Mouse (Mus musculus): Measurements from ENCODE around the gene Nrcam. TPM values are rescaled to one million over a fixed set of nuclear protein-coding genes. Genes with fewer than 3 reads are reported as not detected.

The Nrcam gene
- polyA plus RNA-seq, 1 experiment from 2014 or later, result 102 TPM

GRCm38 (mm10) chr12:44371076-44371710, 42.5 kb downstream of the Nrcam start:
- no peaks in the 10 kb centered on the region for H3K9me3 ChIP-seq (replicated peaks)
- 30% methylated on average over 3 of the region's 3 CpGs for WGBS
- H3K4me1 ChIP-seq, result peaks cover 20% of the 10 kb centered on the region
- no peaks in the 10 kb centered on the region for H3K27me3 ChIP-seq (replicated peaks)
- H3K4me3 ChIP-seq (replicated peaks), result no peak overlapping the region
- no peak overlapping the region for H3K9ac ChIP-seq (replicated peaks)
- no peak overlapping the region for H3K4me2 ChIP-seq
- peak; percentile 60; the same call in 1 of the 2 replicates for ATAC-seq (ENCODE audit: low FRiP score)
- H3K27ac ChIP-seq (replicated peaks), result no peak overlapping the region; the same call in 1 of the 2 replicates
- H3K36me3 ChIP-seq, result no peaks in the 10 kb centered on the region

DNA sequence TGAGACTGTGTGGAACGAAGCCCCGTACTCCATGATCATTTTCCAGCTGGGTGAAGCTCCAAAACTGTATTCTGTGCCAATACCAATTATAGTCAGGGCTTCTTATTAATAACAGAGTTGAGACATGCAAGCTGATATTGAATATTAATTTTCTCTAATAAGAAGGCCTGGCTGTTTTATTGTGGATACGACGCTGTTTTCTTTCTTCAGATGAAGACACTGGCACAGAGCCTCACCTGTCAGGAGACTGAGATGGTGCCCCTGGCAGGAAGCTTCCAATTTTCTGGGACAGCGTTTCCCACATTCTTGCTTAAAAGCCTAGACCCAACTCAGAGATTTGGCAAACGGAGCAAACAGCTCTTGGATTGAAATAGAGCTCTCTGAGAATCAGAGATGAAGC, 47.3 kb downstream of the Nrcam start:
- ATAC-seq (ENCODE audit: low FRiP score), result no peak
- WGBS, result 63% methylated on average over 6 of the region's 6 CpGs
- no peak overlapping the region for H3K27ac ChIP-seq (replicated peaks)
- H3K4me2 ChIP-seq, result no peak overlapping the region
- H3K9ac ChIP-seq (replicated peaks), result no peak overlapping the region
- H3K4me3 ChIP-seq (replicated peaks), result no peak overlapping the region
- H3K4me1 ChIP-seq, result peaks cover 15% of the 10 kb centered on the region
- H3K9me3 ChIP-seq (replicated peaks), result no peaks in the 10 kb centered on the region
- no peaks in the 10 kb centered on the region for H3K27me3 ChIP-seq (replicated peaks)
- no peaks in the 10 kb centered on the region for H3K36me3 ChIP-seq

DNA sequence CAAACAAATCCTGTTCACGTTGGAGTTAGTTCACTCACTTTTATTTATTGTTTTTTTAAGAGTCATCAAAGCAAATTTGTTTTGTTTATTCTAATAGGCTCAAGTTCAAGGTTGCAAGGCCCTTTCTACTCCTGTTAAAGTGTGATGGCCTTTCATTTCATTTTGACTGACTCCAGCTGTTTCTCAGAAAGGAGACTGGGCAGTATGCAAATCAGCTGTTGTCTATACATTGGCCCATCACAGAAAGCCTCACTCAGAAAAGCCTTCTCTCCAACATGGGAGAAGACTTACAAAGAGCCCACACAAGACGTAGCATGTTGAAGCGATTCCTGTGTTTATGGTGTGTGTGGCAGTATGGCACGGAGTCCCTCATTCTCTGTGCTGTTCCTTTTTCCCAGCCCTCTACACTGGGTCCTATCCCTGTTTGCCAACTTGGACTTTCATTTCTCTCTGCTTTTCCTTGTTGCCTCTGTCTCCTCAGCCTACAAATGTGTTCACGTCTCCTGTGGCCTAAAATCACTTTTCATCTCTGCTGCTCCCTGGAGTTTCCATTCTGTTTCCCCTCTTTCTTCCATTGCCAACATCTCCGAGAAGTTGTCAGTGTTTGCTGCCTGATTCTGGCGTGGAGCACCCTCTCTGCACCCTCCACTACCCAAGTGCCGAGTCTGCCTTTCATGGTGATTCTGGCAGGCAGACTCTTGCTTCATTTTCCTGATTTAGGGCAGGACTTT, 49.9 kb downstream of the Nrcam start:
- Histone ChIP-seq H3K4me2 (no peak overlapping the region), H3K4me1 (peaks cover 5% of the 10 kb centered on the region; the same call in 1 of the 2 replicates), H3K27ac (replicated peaks) (no peak overlapping the region), H3K36me3 (no peaks in the 10 kb centered on the region), H3K9ac (replicated peaks) (no peak overlapping the region), H3K4me3 (replicated peaks) (no peak overlapping the region), H3K9me3 (replicated peaks) (no peaks in the 10 kb centered on the region), H3K27me3 (replicated peaks) (no peaks in the 10 kb centered on the region)
- no peak for ATAC-seq (ENCODE audit: low FRiP score)
- WGBS, result 60% methylated on average over 8 of the region's 8 CpGs

DNA sequence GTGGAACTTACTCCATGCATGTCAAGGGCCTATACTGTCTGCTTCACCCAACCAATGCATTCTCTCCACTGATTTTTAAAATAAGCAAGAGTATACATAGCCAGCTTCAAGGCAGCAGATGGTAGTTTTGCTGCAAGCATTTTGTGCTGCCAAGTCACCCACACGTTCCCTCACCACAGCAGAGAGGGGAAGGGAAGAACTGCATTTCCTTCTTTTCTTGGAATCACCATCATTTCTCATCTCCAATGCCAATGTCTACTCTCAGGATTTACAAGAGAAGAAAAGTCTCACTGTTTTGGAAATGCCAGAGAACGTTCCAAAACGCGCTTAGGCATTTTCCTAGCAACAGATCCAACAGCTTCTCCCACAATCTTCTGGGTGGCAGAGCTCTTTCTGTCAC, 52.1 kb downstream of the Nrcam start:
- H3K9me3 ChIP-seq (replicated peaks), result no peaks in the 10 kb centered on the region
- no peak for ATAC-seq (ENCODE audit: low FRiP score)
- H3K9ac ChIP-seq (replicated peaks), result no peak overlapping the region
- WGBS, result 83% methylated on average over 4 of the region's 4 CpGs
- no peaks in the 10 kb centered on the region for H3K36me3 ChIP-seq
- no peaks in the 10 kb centered on the region for H3K27me3 ChIP-seq (replicated peaks)
- H3K4me1 ChIP-seq, result peaks cover 5% of the 10 kb centered on the region; the same call in 1 of the 2 replicates
- H3K4me3 ChIP-seq (replicated peaks), result no peak overlapping the region
- H3K27ac ChIP-seq (replicated peaks), result no peak overlapping the region
- H3K4me2 ChIP-seq, result no peak overlapping the region

- H3K9me3 ChIP-seq (replicated peaks), result no peaks in the 10 kb centered on the region
- peaks cover 6% of the 10 kb centered on the region; the same call in 1 of the 2 replicates for H3K4me1 ChIP-seq
- no peaks in the 10 kb centered on the region for H3K27me3 ChIP-seq (replicated peaks)
- no peak overlapping the region for H3K9ac ChIP-seq (replicated peaks)
- H3K4me3 ChIP-seq (replicated peaks), result no peak overlapping the region
- H3K27ac ChIP-seq (replicated peaks), result no peak overlapping the region
- no peak overlapping the region for H3K4me2 ChIP-seq
- H3K36me3 ChIP-seq, result no peaks in the 10 kb centered on the region
- ATAC-seq (ENCODE audit: low FRiP score), result no peak
- 28% methylated on average over 7 of the region's 7 CpGs for WGBS
These were observed 57.7 kb downstream of the Nrcam start for GRCm38 (mm10) chr12:44386398-44386797.

DNA sequence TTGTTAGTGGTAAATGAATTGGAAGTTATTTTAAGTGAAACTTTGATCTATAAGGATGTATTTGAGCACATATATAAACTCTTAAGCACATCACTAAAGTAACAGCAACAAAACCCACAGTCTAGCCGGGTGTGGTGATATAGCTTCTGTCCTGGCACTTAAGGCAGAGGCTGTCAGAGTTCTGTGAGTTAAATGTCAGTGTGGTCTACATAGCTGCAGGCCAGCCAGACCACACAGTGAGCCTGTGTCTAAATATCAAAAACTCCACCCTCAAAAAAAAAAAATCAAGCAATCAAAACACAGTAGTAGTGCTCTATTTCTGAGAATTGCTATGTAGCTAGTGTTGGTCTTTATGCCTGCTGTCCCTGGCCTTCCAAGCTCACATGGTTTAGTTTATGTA, 59.5 kb downstream of the Nrcam start:
- 29% methylated on average over 1 of the region's 1 CpGs for WGBS
- peaks cover 6% of the 10 kb centered on the region; the same call in 1 of the 2 replicates for H3K4me1 ChIP-seq
- H3K27me3 ChIP-seq (replicated peaks), result no peaks in the 10 kb centered on the region
- H3K27ac ChIP-seq (replicated peaks), result no peak overlapping the region
- H3K36me3 ChIP-seq, result no peaks in the 10 kb centered on the region
- no peak overlapping the region for H3K4me2 ChIP-seq
- no peak overlapping the region for H3K4me3 ChIP-seq (replicated peaks)
- H3K9me3 ChIP-seq (replicated peaks), result no peaks in the 10 kb centered on the region
- H3K9ac ChIP-seq (replicated peaks), result no peak overlapping the region
- no peak for ATAC-seq (ENCODE audit: low FRiP score)

GRCm38 (mm10) chr12:44390391-44391137, 61.9 kb downstream of the Nrcam start:
- Histone ChIP-seq H3K36me3 (no peaks in the 10 kb centered on the region), H3K27me3 (replicated peaks) (no peaks in the 10 kb centered on the region), H3K9me3 (replicated peaks) (no peaks in the 10 kb centered on the region), H3K9ac (replicated peaks) (no peak overlapping the region), H3K4me2 (no peak overlapping the region), H3K4me1 (peaks cover 10% of the 10 kb centered on the region; the same call in 1 of the 2 replicates), H3K27ac (replicated peaks) (no peak overlapping the region), H3K4me3 (replicated peaks) (no peak overlapping the region)
- 73% methylated on average over 5 of the region's 5 CpGs for WGBS
- no peak for ATAC-seq (ENCODE audit: low FRiP score)

GRCm38 (mm10) chr12:44394901-44395300, 66.2 kb downstream of the Nrcam start:
- no peak for ATAC-seq (ENCODE audit: low FRiP score)
- no peak overlapping the region for H3K4me2 ChIP-seq
- no peaks in the 10 kb centered on the region for H3K36me3 ChIP-seq
- no peak overlapping the region for H3K9ac ChIP-seq (replicated peaks)
- no peaks in the 10 kb centered on the region for H3K9me3 ChIP-seq (replicated peaks)
- no peaks in the 10 kb centered on the region for H3K27me3 ChIP-seq (replicated peaks)
- no peak overlapping the region for H3K4me3 ChIP-seq (replicated peaks)
- WGBS, result 82% methylated on average over 3 of the region's 3 CpGs
- H3K4me1 ChIP-seq, result peaks cover 9% of the 10 kb centered on the region; the same call in 1 of the 2 replicates
- no peak overlapping the region for H3K27ac ChIP-seq (replicated peaks)

GRCm38 (mm10) chr12:44397782-44398181, 69.1 kb downstream of the Nrcam start:
- ATAC-seq (ENCODE audit: low FRiP score), result no peak
- Histone ChIP-seq H3K9me3 (replicated peaks) (no peaks in the 10 kb centered on the region), H3K4me2 (no peak overlapping the region), H3K27me3 (replicated peaks) (no peaks in the 10 kb centered on the region), H3K4me1 (peaks cover 16% of the 10 kb centered on the region), H3K36me3 (no peaks in the 10 kb centered on the region), H3K27ac (replicated peaks) (peak overlapping the region; percentile 23; the same call in 1 of the 2 replicates), H3K4me3 (replicated peaks) (no peak overlapping the region), H3K9ac (replicated peaks) (no peak overlapping the region)
- 34% methylated on average over 5 of the region's 5 CpGs for WGBS

DNA sequence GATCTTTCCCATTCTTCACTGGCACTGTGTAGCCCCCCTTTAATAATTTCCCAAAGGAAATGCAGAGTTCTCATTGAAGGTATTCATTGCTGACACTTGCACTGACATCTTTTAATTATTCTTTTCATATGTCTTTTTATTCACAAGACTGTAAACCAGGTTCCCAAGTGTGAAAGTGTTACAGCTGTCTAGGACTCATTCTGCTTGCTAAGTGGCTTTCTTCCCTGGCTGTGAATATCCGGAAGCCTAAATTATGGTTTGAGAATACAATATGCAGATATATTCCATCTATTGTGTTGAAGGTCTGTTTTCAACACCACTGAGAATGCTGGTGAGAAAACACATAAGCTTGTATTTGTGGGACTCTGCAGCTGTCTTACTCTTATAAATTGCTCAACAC, 73.4 kb downstream of the Nrcam start:
- Histone ChIP-seq H3K36me3 (no peaks in the 10 kb centered on the region), H3K27ac (replicated peaks) (no peak overlapping the region), H3K9ac (replicated peaks) (no peak overlapping the region), H3K27me3 (replicated peaks) (no peaks in the 10 kb centered on the region), H3K4me1 (peaks cover 24% of the 10 kb centered on the region), H3K4me3 (replicated peaks) (no peak overlapping the region), H3K9me3 (replicated peaks) (no peaks in the 10 kb centered on the region), H3K4me2 (no peak overlapping the region)
- WGBS, result 32% methylated on average over 1 of the region's 1 CpGs
- ATAC-seq (ENCODE audit: low FRiP score), result no peak

GRCm38 (mm10) chr12:44403270-44403669, 74.6 kb downstream of the Nrcam start:
- Histone ChIP-seq H3K27ac (replicated peaks) (0 out of 2 replicates have a peak overlapping the region, but pooled peaks have one; percentile 51), H3K4me1 (peaks cover 19% of the 10 kb centered on the region), H3K9me3 (replicated peaks) (no peaks in the 10 kb centered on the region), H3K4me3 (replicated peaks) (no peak overlapping the region), H3K36me3 (no peaks in the 10 kb centered on the region), H3K4me2 (no peak overlapping the region), H3K9ac (replicated peaks) (no peak overlapping the region), H3K27me3 (replicated peaks) (no peaks in the 10 kb centered on the region)
- WGBS, result 74% methylated on average over 1 of the region's 1 CpGs
- ATAC-seq (ENCODE audit: low FRiP score), result no peak

All from neural tube, embryonic 15.5 days (tissue).